Mouse (Mus musculus) embryonic facial prominence, embryonic 13.5 days (tissue): ENCODE results near the gene Smtnl1. TPM values are rescaled to one million over a fixed set of nuclear protein-coding genes. Genes with fewer than 3 reads are reported as not detected.

ENCODE experiments used
- ATAC-seq: fragments of 200-750 bp; cut with Nextera tagmentation; 2 replicates; pipeline ENCODE4 v1.8.0; 2017; ENCODE audit warnings: low read depth; ENCODE audit not compliant: insufficient number of reproducible peaks, insufficient read depth, low FRiP score, low TSS enrichment
- H3K27ac ChIP-seq: fragments of 300-500 bp; sonication (generic); 2 replicates; pipeline ENCODE4 v1.5.1; 2015; ENCODE audit warnings: moderate library complexity, mild to moderate bottlenecking, inconsistent platforms
- H3K27me3 ChIP-seq: fragments of 300-500 bp; sonication (generic); 2 replicates; pipeline ENCODE4 v1.6.1; 2015; ENCODE audit warnings: mild to moderate bottlenecking, inconsistent platforms
- H3K36me3 ChIP-seq: fragments of 300-500 bp; sonication (generic); 2 replicates; pipeline ENCODE4 v1.6.1; 2015; ENCODE audit warnings: mild to moderate bottlenecking, inconsistent platforms
- H3K4me1 ChIP-seq: fragments of 300-500 bp; sonication (generic); 2 replicates; pipeline ENCODE4 v1.6.1; 2015; ENCODE audit warnings: inconsistent platforms
- H3K4me2 ChIP-seq: fragments of 300-500 bp; sonication (generic); 2 replicates; pipeline ENCODE4 v1.6.1; 2015; ENCODE audit warnings: moderate library complexity, mild to moderate bottlenecking, inconsistent platforms
- H3K4me3 ChIP-seq: fragments of 300-500 bp; sonication (generic); 2 replicates; pipeline ENCODE4 v1.5.1; 2015; ENCODE audit warnings: mild to moderate bottlenecking, inconsistent platforms
- H3K9ac ChIP-seq: fragments of 300-500 bp; sonication (generic); 2 replicates; pipeline ENCODE4 v1.6.1; 2015; ENCODE audit warnings: mild to moderate bottlenecking, inconsistent platforms
- H3K9me3 ChIP-seq: fragments of 300-500 bp; sonication (generic); 2 replicates; pipeline ENCODE4 v1.6.1; 2016; ENCODE audit warnings: inconsistent platforms
- WGBS: fragments of 180-500 bp; shearing (Covaris S2); methylation state at CpG from one replicate; pipeline ENCODE4 v1.1.7; 2015; ENCODE audit warnings: mixed read lengths; 5-methylcytosine and 5-hydroxymethylcytosine counted together
- polyA plus RNA-seq: library from polyadenylated mRNA; unstranded; fragments of >200 nt; fragmentation: Nextera tagmentation; extraction: Ambion mirVana; gene quantifications from 2 replicates; pipeline ENCODE4 v1.2.1, GENCODE M21; 2015

Gene Smtnl1
- polyA plus RNA-seq, 1 experiment from 2014 or later, result 0.18 TPM

- Histone ChIP-seq H3K9me3 (no peaks in the 10 kb centered on the region), H3K4me1 (no peaks in the 10 kb centered on the region), H3K4me2 (no peak overlapping the region), H3K27ac (no peak overlapping the region), H3K9ac (no peak overlapping the region), H3K36me3 (no peaks in the 10 kb centered on the region), H3K27me3 (no peaks in the 10 kb centered on the region), H3K4me3 (no peak overlapping the region)
- 67% methylated on average over 1 of the region's 1 CpGs for WGBS
- ATAC-seq, result no peak
These were observed 59.6 kb downstream of the Smtnl1 start for GRCm38 (mm10) chr2:84762818-84763217.

- 36% methylated on average over 4 of the region's 4 CpGs for WGBS
- Histone ChIP-seq H3K4me3 (no peak overlapping the region), H3K36me3 (no peaks in the 10 kb centered on the region), H3K27ac (no peak overlapping the region), H3K27me3 (no peaks in the 10 kb centered on the region), H3K9me3 (no peaks in the 10 kb centered on the region), H3K9ac (no peak overlapping the region), H3K4me2 (no peak overlapping the region), H3K4me1 (no peaks in the 10 kb centered on the region)
- no peak for ATAC-seq
These were observed 60.2 kb downstream of the Smtnl1 start for GRCm38 (mm10) chr2:84762295-84762694.

GRCm38 (mm10) chr2:84761840-84762239 is 60.6 kb downstream of the Smtnl1 start:
- Histone ChIP-seq H3K4me1 (no peaks in the 10 kb centered on the region), H3K27me3 (no peaks in the 10 kb centered on the region), H3K9me3 (no peaks in the 10 kb centered on the region), H3K4me3 (no peak overlapping the region), H3K9ac (no peak overlapping the region), H3K27ac (no peak overlapping the region), H3K36me3 (no peaks in the 10 kb centered on the region), H3K4me2 (no peak overlapping the region)
- ATAC-seq, result no peak
- WGBS, result 80% methylated on average over 1 of the region's 1 CpGs

GRCm38 (mm10) chr2:84761309-84761708 is 61.1 kb downstream of the Smtnl1 start:
- no peak for ATAC-seq
- H3K4me1 ChIP-seq, result no peaks in the 10 kb centered on the region
- H3K4me3 ChIP-seq, result no peak overlapping the region
- no peak overlapping the region for H3K4me2 ChIP-seq
- H3K27me3 ChIP-seq, result no peaks in the 10 kb centered on the region
- H3K27ac ChIP-seq, result no peak overlapping the region
- no peaks in the 10 kb centered on the region for H3K9me3 ChIP-seq
- WGBS, result 84% methylated on average over 3 of the region's 3 CpGs
- no peaks in the 10 kb centered on the region for H3K36me3 ChIP-seq
- no peak overlapping the region for H3K9ac ChIP-seq

Other genes starting within 250 kb of the Smtnl1 start
- gene Ctnnd1, start 171.9 kb downstream of the Smtnl1 start, polyA plus RNA-seq, result 43.8 and 49.6 TPM in 2 replicates
- gene Btbd18, start 163.6 kb downstream of the Smtnl1 start, polyA plus RNA-seq, result 0.36 and 0.41 TPM in 2 replicates
- gene Selenoh, start 151.9 kb downstream of the Smtnl1 start, polyA plus RNA-seq, result 292 and 345 TPM in 2 replicates
- not detected in 2 replicates for gene Gm28635, start 144.6 kb downstream of the Smtnl1 start, polyA plus RNA-seq
- 33.4 and 38.5 TPM in 2 replicates for gene Med19, start 144.2 kb downstream of the Smtnl1 start, polyA plus RNA-seq
- 105 and 113 TPM in 2 replicates for gene Tmx2, start 143.5 kb downstream of the Smtnl1 start, polyA plus RNA-seq
- 25.2 and 29.6 TPM in 2 replicates for gene Zdhhc5, start 107.5 kb downstream of the Smtnl1 start, polyA plus RNA-seq
- 32.7 and 39.0 TPM in 2 replicates for gene Clp1, start 95.3 kb downstream of the Smtnl1 start, polyA plus RNA-seq
- gene Ypel4, start 88.6 kb downstream of the Smtnl1 start, polyA plus RNA-seq, result 9.8 and 12.1 TPM in 2 replicates
- 8.6 and 9.6 TPM in 2 replicates for gene Gm19426, start 79.0 kb downstream of the Smtnl1 start, polyA plus RNA-seq
- gene Serping1, start 47.2 kb downstream of the Smtnl1 start, polyA plus RNA-seq, result 26.0 and 31.3 TPM in 2 replicates
- gene Ube2l6, start 23.8 kb downstream of the Smtnl1 start, polyA plus RNA-seq, result 28.1 and 32.7 TPM in 2 replicates
- 40.4 and 47.6 TPM in 2 replicates for gene Timm10, start 4.3 kb upstream of the Smtnl1 start, polyA plus RNA-seq
- 16.5 and 17.0 TPM in 2 replicates for gene Slc43a1, start 16.2 kb upstream of the Smtnl1 start, polyA plus RNA-seq
- gene Rtn4rl2, start 64.1 kb upstream of the Smtnl1 start, polyA plus RNA-seq, result 1.0 and 1.3 TPM in 2 replicates
- 32.7 and 33.0 TPM in 2 replicates for gene Slc43a3, start 113.9 kb upstream of the Smtnl1 start, polyA plus RNA-seq
- gene Prg2, start 157.8 kb upstream of the Smtnl1 start, polyA plus RNA-seq, result 0.44 and 0.94 TPM in 2 replicates
- 0.66 TPM in 1 of 2 replicates, not detected in the other for gene Prg3, start 165.6 kb upstream of the Smtnl1 start, polyA plus RNA-seq
- 291 and 303 TPM in 2 replicates for gene Ssrp1, start 214.6 kb upstream of the Smtnl1 start, polyA plus RNA-seq
- gene P2rx3, start 214.8 kb upstream of the Smtnl1 start, polyA plus RNA-seq, result 1.1 and 1.6 TPM in 2 replicates
- gene Tnks1bp1, start 225.4 kb upstream of the Smtnl1 start, polyA plus RNA-seq, result 35.5 and 42.2 TPM in 2 replicates